Mouse (Mus musculus): Measurements from ENCODE around the gene Rimbp2.
A peak's percentile ranks its signal among the peaks of the same experiment; 100 is the strongest.
"Not testable (repeated sequence)": the region's sequence is repeated elsewhere in the genome, so short reads cannot be mapped to it uniquely, and the experiment has no call there.

Rimbp2 gene

DNA sequence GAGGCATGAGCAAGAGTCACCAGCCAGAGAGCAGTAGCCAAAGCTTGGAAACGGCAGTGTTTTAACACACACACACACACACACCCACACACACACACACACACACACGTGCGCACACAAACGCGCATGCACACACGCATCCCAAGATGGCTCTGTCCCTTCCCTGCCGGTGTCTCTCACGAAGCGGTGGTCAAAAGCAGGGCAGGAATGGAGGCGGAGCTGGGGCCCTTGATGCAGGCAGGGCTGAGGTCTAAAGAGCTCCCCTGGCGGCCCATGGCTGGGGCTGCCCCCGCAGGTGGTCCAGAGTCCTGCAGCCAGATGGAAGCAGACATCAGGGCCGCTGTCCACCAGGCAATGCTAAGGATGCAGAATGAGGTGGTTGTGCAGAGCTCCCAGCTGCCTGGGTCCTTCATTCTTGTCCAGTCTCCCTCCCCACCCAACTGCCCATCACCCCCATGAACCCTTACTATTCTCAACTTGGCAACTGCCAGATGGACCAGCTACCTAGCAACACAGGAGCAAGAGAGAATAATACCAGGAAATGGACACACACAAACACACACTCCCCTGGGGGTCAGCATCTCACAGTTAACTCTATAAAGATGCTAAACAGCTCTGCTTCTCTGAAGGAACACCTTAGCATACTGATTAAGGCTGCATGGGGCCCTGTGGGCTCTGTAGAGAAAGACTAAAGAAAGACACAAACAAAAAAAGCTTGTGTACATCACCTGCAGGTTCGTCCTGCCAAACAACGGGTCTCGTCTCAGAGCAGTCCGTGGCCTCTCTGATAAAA is at the start of gene Rimbp2:
TSS of gene Rimbp2 (minus strand) at position 209 of the 793 bp plus-strand sequence.
- peak; percentile 87 for DNase-seq (ENCODE audit: low read depth, low spot score)

DNA sequence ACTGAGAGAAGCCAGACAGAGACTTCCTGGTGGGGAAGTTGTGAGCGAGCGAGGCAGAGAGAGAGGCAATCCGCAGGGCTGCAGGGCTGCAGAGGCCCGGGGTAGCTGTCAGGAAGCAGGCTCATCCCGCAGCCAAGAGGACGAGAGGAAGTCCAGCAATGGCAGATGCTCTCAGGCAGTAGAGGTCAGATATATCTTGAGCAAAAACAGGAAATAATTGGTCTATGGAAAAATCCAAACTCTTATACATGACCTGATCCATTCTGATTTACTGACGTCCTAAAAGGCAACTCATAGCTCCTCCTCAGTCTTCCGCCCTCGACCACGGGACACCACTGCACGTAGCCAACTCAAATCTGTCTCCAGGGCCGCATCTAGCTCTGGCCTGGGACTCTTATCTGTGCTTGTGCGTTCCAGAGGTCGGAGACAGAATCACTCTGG is 49.3 kb upstream of the Rimbp2 start:
- no peak for DNase-seq (ENCODE audit: low read depth, low spot score)

DNA sequence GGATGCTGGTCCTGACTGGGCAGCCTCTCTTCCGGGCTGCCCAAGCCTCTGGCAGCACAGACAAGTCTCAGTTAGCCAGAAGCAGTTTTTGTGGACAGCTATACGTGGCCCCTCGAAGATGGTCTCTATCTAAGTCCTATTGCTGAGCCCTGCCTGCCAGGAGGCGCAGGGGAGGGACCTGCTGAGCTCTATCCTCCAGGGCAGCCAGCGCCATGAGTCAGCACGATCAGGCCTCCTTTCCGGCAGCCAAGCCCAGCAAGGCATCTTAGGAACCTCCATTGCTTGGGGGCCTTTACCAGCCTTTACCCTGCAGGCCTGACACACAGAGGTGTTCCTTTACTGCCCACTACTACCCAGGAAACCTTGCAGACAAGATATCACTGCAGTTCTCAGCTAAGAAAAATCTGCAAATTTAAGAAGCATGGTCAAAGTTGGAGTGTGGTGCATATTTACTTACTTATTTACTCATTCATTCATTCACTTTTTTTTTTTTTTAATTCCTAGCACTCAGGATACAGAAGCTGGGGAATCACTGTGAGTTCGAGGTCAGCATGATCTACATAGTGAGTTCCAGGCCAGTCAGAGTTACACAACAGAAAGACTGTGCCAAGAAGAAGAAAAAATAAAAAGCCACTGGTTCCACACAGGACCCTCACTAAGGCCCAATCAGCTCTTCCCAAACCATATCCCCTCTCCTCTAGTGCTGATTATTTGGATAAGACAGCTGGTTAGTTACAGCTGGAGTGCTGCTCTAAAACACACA is 47.6 kb upstream of the Rimbp2 start:
- peak; percentile 53 for DNase-seq (ENCODE audit: low read depth, low spot score)

DNA sequence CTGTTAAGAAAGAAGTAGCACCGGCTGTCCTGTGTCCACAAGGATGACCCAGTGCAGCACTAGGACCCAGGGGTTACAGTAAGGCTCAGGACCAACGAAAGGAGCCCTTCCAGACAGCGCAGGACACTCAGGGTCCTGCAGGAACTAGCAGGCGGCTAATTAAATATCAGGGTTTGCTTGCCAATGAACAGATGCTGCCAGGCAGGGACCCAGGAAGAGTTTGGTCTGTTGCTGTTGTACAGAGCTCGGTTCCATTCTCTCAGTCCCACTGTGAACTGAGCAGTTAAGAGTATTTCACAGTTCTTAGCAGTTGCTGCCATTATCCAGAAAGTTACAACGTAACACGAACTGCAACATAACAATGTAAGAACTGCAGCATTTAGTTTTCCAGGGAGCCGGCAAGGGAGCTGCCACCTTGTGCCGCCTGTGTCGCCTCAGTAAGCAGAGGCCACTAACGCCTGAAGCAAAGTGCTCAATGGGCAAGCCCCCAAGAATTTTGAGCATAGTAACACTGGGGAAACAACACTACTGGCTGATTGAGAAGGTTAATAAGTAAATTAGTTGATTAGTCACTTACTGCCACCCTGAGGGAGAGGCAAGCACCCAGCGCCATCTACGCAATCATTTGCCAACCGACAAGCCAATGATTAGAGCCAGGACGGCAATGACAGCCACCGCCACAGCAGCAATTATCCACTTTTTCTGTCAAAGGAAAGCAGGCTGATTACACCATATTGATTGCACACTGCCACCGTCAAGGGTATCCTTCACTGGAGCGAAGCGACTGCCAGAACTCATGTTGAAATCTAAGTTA is 34.1 kb upstream of the Rimbp2 start:
- DNase-seq (ENCODE audit: low read depth, low spot score), result no peak

DNA sequence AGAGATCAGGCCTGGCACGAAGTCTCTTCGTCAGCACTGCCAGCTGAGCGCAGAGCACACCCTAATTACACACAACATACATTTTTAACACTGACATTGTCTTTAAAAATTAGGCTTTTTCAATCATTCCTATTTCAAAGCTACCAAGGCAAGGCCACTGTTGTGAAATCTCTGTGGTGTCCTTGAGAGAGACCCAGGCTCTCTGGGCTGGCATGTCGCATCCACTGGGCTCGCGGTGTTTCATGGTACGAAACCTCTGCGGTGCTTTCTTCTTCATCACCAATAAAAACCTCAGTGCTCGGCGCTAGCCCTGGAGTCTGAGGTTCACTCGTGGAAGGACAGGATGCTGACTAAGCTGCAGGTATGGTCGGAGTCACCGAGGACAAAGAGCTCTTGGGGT is 32.7 kb upstream of the Rimbp2 start:
- DNase-seq (ENCODE audit: low read depth, low spot score), result no peak

DNA sequence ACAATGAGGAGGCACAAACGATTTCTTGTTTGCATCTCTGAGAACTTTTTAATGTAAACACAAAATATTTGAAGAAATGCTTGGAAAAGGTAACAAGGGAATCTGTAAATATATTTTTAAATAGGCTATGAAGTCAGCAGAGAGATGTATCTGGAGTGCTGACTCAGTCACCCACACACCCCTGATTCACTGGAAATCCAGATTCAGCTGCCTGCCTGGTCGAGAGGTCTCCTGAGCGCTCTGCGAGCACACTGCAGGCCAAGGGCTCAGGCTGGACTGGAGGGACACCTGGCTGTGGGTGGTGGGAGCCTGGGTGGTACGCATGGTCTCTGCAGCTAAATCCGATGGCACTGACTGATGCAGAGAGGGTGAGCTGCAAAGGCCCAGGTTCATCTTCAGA is 31.2 kb upstream of the Rimbp2 start:
- DNase-seq (ENCODE audit: low read depth, low spot score), result peak; percentile 75

DNA sequence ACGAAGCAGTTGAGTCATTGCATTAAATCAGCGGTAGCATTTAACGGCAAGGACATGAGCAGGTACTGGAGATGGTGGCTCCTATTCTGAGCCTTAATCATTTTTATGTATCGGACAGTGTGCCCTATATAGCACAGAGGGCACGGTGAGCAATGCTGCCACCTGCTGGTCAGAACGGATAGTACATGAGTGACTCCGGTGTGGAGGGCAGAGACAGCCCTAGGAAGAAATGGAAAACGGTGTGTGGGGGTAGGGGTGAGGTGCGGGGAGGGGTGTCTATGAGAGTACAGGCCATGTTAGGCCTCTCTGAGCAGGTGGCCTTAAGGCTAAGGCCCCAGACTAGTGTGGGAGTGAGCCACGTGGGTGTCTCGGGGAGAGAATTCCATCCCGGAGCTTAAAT is 28.3 kb upstream of the Rimbp2 start:
- DNase-seq (ENCODE audit: low read depth, low spot score), result peak; percentile 73

DNA sequence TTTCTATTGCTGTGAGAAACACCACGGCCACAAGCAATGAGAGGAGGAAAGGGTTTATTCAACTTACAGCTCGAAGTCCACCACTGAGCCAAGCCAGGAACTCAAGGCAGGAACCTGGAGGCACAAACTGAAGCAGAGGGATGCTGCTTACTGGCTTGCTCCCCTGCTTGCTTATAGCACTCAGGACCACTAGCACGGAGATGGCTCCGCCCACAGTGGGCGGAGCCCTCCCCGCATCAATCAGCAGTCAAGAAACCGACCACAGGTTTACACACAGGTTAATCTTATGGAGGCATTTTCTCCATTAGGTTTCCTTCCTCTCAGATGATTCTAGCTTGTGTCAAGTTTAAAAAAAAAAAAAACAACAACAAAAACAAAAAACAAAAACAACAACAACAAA is 27.6 kb upstream of the Rimbp2 start:
- DNase-seq (ENCODE audit: low read depth, low spot score), result no peak

DNA sequence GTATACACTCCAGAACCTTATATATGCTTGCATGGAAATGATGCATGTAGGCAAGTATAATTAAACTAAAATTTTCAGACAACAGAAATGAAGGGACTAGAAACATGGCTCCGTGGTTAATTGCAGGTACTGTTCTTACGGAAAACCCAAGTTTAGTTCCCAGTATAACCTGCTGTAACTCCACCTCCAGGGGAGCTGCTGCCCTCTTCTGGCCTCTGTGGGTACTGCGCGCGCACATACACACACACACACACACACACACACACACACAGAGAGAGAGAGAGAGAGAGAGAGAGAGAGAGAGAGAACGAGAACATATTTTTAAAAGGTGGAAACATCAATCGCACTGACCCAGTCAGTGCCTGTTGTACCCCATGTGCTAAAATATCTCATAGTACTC is 25.7 kb upstream of the Rimbp2 start:
- DNase-seq (ENCODE audit: low read depth, low spot score), result no peak

DNA sequence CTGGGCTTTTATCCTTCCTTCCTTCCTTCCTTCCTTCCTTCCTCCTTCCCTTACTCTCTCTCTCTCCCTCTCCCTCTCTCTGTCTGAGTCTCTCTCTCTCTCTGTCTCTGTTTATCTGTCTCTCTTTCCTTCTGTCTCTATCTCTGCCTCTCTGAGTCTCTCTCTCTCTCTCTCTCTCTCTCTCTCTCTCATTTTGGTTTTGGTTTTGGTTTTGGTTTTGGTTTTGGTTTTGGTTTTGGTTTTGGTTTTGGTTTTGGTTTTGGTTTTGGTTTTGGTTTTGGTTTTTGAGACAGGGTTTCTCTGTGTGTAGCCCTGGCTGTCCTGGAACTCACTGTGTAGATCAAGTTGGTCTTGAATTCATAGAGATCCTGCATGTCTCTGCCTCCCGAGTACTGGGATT is 24.2 kb upstream of the Rimbp2 start:
- not testable (repeated sequence) for DNase-seq (ENCODE audit: low read depth, low spot score)

DNA sequence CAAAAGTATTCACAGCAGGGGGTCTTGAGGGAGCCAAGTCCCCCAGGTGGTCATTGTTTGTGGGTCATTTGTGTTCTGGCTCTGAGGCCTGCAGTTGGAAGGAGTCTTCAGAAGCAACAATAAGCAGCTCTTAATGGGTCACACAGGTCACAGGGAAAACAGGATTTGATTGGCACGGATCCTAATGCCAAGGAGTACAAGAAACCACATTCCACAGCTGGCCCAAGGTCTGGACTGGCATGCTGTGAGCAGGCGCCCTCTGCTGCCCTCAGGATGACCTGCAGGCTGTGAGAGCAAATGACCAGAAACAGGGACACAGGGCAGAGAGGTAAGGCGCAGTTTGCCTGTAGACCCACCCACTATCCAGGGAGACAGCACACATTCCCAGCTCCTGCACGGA is 23.0 kb upstream of the Rimbp2 start:
- DNase-seq (ENCODE audit: low read depth, low spot score), result peak; percentile 50

DNA sequence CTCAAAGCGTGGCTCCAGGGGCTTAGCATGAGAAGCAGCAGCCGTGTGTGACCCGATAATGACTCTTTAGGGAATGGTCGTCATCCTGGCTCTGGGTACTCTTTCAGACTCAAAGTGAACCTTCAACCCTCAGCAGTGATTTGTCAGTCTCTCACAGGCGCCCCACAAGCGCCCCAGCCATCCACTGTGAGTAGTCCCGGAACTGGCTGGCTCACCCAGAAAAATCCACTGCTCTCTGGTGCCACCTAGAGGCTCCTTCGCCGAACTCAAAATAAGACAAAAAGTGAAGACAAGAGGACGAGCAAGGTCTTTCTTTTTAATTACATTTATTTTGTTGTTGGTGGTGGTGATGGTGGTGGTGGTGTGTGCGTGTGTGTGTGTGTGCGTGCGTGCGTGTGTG is 18.0 kb upstream of the Rimbp2 start:
- peak; percentile 79 for DNase-seq (ENCODE audit: low read depth, low spot score)

DNA sequence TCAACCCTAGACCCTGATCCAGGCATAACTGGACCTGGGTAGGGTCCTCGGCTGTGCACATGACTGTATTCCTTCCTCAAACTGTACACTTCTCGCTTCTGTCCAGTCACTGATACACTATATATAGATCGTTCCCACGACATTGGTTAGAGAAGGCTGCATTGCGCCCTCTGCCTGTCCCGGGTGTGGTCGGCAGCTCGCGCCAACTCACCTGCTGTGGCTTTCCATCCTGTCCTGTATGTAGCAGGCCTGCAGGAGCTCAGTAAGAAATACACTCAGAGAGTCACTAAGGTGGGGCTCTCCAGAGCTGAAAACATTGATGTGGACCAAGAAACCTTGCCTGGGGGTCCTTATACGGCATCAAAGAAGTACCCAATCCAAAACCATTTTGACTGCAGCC is 17.6 kb upstream of the Rimbp2 start:
- no peak for DNase-seq (ENCODE audit: low read depth, low spot score)

DNA sequence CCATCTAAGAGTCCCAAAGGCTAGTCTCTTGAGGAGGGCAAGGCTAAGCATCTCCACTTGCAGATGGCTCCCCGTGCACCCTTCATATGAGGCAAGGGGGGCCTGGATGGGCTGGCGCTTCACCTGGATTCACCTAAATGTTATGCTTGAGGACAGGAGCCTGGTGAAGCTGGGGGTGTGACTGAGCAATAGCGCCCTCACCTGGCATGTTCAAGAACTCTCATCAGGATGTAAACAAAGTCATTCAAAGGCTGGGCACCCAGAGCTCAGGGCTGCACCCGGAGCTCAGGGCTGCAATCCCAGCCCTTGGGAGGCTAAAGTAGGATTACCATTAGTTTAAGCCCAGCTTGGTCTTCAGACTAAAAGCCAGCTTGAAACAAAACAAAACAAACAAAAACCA is 11.1 kb upstream of the Rimbp2 start:
- DNase-seq (ENCODE audit: low read depth, low spot score), result peak; percentile 52

DNA sequence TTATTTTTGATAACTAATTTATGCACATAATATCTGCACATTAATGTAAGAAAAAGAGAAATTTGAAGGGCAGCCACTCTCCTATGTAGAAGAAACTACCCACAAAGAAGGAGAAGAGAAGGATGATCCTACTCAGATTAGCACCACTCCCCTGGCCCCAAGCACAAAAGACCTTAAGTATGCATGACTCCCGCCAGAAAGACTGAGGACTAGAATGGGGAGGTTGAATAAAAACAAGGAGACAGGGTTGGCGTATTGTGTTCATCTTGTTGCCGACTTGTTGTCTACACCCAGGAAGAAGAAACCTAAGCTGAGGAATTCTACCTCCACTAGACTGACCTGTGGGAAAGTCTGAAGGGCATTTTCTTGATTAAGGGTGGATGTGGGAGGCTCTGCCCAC is 5.6 kb upstream of the Rimbp2 start:
- DNase-seq (ENCODE audit: low read depth, low spot score), result no peak

DNA sequence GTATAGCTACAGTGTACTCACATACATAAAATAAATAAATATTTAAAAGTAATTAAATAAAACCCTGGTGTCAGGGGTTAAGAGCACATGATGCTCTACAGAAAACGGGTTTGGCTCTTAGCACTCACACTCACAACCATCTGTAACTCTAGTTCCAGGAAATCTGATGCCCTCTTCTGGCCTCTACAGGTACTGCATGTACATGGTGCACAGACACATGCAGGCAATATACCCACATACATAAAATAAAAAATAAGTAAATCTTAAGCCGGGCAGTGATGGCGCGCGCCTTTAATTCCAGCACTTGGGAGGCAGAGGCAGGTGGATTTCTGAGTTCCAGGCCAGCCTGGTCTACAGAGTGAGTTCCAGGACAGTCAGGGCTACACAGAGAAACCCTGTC is 1.1 kb upstream of the Rimbp2 start:
- peak; percentile 53 for DNase-seq (ENCODE audit: low read depth, low spot score)

DNA sequence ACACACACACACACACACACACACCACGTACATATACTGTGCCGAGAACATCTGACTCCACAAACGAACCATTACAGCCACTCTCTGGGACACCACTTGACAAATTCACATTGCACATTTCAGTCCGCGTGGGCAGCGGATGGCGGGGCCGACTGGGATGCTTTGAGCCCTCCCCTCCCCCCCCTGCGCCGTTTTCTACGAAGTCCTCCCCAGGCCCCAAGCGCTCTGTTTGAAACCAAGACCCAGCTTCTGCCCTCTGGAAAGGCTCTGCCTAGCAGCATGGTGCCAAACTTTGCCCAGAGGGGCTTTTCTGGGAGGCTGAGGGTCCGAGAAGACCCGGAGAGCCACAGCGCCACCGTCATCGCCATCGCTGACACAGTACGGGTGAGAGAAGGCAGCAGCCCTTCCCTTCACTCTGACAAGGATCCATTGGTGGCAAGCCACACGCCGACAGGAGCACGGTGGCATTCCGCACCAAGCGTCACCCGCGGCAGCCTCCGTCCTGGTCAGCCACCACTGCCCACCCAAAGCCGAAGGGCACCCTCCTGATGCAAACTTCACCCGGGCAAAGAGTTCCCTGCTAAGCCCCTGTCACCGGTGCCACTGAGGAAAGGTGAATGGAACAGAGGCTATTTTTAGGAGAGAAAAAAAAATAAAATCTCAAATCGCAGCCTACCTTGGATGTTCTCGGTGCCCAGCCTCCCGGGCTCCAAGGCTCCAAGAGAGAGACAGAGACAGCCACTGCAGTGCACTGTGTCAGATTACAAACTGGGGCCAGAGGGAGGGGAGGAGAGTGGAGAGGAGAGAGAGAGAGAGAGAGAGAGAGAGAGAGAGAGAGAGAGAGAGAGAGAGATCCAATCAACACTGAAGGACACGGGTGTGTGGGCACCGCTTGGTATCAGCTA is 743 bp downstream of the Rimbp2 start:
- DNase-seq (ENCODE audit: low read depth, low spot score), result peak; percentile 73

DNA sequence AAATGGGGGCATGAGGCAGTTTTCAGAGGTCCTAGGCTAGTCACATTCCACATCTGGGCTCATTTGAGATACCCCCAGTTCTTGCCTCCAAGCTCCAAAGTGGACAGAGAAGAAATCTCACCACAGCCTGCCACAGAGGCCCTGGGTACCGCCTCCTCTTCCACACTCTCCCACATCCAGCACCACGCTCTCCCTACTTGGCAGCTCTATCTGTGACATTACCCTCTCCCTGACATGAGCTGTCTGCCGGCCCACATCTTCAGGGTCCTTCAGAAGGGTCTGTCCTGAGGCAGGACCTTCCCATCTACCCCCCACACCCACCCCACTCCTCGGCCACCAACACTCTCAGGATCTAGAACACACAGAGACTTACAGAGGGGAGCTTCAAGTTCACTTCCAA is 1.8 kb downstream of the Rimbp2 start:
- peak; percentile 48 for DNase-seq (ENCODE audit: low read depth, low spot score)

DNA sequence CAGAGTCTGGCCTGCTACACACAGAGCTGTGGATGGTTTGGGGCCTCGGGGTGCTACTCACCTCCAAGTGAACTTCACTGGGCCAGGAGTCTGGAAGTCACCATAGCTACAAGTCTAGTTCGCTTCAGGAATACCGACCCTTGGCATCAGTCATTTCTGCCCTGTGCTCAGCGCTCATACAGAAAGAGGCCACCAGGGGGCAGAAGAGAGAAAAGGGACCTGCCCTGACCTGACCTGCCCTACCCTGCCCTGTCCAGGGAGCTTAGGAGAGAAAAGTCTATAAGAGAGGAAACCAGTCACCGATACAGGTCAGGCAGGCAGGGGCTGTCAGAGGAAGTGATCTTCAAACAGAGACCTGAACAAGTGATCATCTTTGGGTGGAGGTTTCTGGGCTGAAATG is 6.2 kb downstream of the Rimbp2 start:
- DNase-seq (ENCODE audit: low read depth, low spot score), result no peak

DNA sequence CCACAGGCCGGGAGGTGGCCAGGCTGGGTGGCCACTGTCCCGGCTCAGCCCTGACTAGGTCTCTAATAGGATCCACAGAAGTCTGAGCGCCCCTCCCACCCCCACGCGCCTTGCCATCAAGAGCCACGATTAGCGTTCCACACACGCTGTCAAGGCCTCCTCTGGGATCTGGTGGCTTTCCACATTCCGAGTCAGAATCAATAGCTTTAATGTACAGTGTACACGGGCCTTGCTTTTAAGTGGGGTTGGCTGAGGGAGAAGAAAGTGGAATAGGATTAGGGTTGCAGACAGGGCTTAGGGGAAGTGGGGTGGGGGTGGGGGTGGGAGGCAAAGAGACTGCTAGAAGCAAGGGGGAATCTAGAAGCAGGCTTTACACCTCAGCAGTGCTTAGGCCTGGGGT is 12.8 kb downstream of the Rimbp2 start:
- no peak for DNase-seq (ENCODE audit: low read depth, low spot score)

DNA sequence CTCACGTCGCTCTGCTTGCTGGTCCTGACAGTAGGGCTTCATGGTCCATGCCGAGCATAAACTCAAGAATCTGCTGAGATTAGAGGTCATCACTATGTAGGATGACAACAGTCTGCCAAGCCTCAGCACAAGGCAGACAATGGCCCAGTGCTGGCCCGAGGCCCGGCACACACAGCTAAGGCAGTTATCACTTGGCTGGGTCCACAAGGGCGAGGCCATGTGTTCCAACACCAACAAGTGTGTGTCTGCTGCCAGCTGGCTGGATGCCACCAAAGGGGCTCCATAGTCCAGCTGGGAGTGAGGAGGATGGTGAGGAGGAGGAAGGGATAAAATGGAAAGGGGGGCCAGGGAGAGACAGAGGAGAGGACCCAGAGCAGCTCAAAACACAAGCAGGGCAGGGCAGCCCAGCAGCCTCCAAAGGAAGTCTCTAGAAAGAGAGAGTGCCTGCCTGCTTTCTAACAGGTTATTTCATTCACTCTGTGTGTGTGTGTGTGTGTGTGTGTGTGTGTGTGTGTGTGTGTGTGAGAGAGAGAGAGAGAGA is 17.9 kb downstream of the Rimbp2 start:
- DNase-seq (ENCODE audit: low read depth, low spot score), result peak; percentile 38
